Mouse (Mus musculus) heart, embryonic 14.5 days (tissue): ENCODE measurements around the gene Acot1. TPM values are rescaled to one million over a fixed set of nuclear protein-coding genes. Genes with fewer than 3 reads are reported as not detected.
"Not testable (repeated sequence)": the region's sequence is repeated elsewhere in the genome, so short reads cannot be mapped to it uniquely, and the experiment has no call there.

Experiments used
- ATAC-seq: fragments of 200-750 bp; cut with Nextera tagmentation; 2 replicates; pipeline ENCODE4 v1.8.0; 2017; ENCODE audit warnings: low read depth, moderate TSS enrichment; ENCODE audit not compliant: insufficient number of reproducible peaks, insufficient read depth, low FRiP score
- H3K27ac ChIP-seq, 2 experiments: fragments of 200-500 bp in 1 of 2; fragments of 300-500 bp in 1 of 2; sonication (generic) in 1 of 2; replicated peaks in 1 of 2; 2 replicates each; pipeline ENCODE4 v1.5.1; 2012 to 2014; ENCODE audit warnings: low read depth in 2 of 2, low read length in 2 of 2, control low read depth in 1 of 2, mild to moderate bottlenecking in 1 of 2, mixed read lengths in 1 of 2; ENCODE audit not compliant: control insufficient read depth in 1 of 2, insufficient read depth in 1 of 2
- H3K27me3 ChIP-seq: fragments of 300-500 bp; sonication (generic); 2 replicates; pipeline ENCODE4 v1.6.1; 2014; ENCODE audit warnings: mild to moderate bottlenecking, low read length, control low read depth; ENCODE audit not compliant: control insufficient read depth, insufficient read depth
- H3K36me3 ChIP-seq: fragments of 300-500 bp; sonication (generic); 2 replicates; pipeline ENCODE4 v1.6.1; 2014; ENCODE audit warnings: mild to moderate bottlenecking, control low read depth, low read length, mixed read lengths; ENCODE audit not compliant: control insufficient read depth, insufficient read depth
- H3K4me1 ChIP-seq, 2 experiments: fragments of 200-500 bp in 1 of 2; fragments of 300-500 bp in 1 of 2; sonication (generic) in 1 of 2; 2 replicates each; pipeline ENCODE4 v1.6.1; 2012 to 2014; ENCODE audit warnings: low read length in 2 of 2, control low read depth in 1 of 2, mixed read lengths in 1 of 2; ENCODE audit not compliant: control insufficient read depth in 2 of 2, insufficient read depth in 2 of 2
- H3K4me2 ChIP-seq: fragments of 300-500 bp; sonication (generic); 2 replicates; pipeline ENCODE4 v1.6.1; 2014; ENCODE audit warnings: mild to moderate bottlenecking, low read length
- H3K4me3 ChIP-seq, 2 experiments: fragments of 200-500 bp in 1 of 2; fragments of 300-500 bp in 1 of 2; sonication (generic) in 1 of 2; 2 replicates each; pipeline ENCODE4 v1.5.1; 2012 to 2014; ENCODE audit warnings: low read length in 2 of 2, mild to moderate bottlenecking in 2 of 2, control low read depth in 1 of 2, low read depth in 1 of 2, moderate library complexity in 1 of 2; ENCODE audit not compliant: control insufficient read depth in 1 of 2, insufficient read depth in 1 of 2
- H3K9ac ChIP-seq: fragments of 300-500 bp; sonication (generic); 2 replicates; pipeline ENCODE4 v1.6.1; 2014; ENCODE audit warnings: mild to moderate bottlenecking, low read length
- H3K9me3 ChIP-seq: fragments of 300-500 bp; sonication (generic); 2 replicates; pipeline ENCODE4 v1.6.1; 2016; ENCODE audit warnings: low read length, control low read depth; ENCODE audit not compliant: control insufficient read depth
- WGBS: fragments of 180-500 bp; shearing (Covaris S2); extraction: QIAGEN DNeasy Blood & Tissue Kit; methylation state at CpG from one replicate; pipeline ENCODE4 v1.1.7; 2014; 5-methylcytosine and 5-hydroxymethylcytosine counted together
- polyA plus RNA-seq: library from polyadenylated mRNA; unstranded; fragments of >200 nt; fragmentation: Nextera tagmentation; extraction: Ambion mirVana; gene quantifications from 2 replicates; pipeline ENCODE4 v1.2.1, GENCODE M21; 2014

The Acot1 gene
- polyA plus RNA-seq, 1 experiment from 2014 or later: 31.9 TPM

DNA sequence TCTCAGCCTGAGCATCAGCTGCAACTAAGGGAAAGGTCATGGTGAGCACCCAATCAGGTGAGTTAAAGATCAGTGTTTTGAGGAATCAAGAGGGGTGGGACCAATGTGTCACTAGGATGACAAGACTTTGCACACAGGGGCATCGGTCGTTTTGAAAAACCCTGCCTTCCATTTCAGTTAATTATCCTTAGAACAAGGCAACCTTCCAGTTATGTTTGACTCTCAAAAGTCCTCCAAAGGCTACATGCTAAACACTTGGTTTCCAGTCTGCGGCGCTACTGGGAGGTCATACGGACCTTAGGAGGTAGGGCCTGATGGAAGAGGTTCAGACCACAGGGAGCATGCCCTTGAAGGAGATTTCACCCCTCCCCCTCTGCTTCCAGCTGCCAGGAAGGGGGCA lies 41.5 kb downstream of the Acot1 start:
- ATAC-seq, H3K9me3 ChIP-seq, H3K9ac ChIP-seq, H3K4me3 ChIP-seq, H3K27ac ChIP-seq, H3K4me2 ChIP-seq, H3K4me1 ChIP-seq, H3K36me3 ChIP-seq: not testable (repeated sequence)
- WGBS: 83% methylated on average over 5 of the region's 5 CpGs
- H3K27me3 ChIP-seq: peaks cover 14% of the 10 kb centered on the region; the same call in 1 of the 2 replicates

GRCm38 (mm10) chr12:84051937-84052474 lies 42.7 kb downstream of the Acot1 start, which contains the start of gene Acot3:
Acot3 (plus strand) TSS chr12:84052144.
- Histone ChIP-seq H3K4me1 (no peaks in the 10 kb centered on the region; a peak in 1 of 4 replicates), H3K27me3 (peaks cover 14% of the 10 kb centered on the region; the same call in 1 of the 2 replicates), H3K9me3 (peaks cover 6% of the 10 kb centered on the region), H3K36me3 (no peaks in the 10 kb centered on the region), H3K27ac (no peak within 1 kb of the TSS), H3K9ac (no peak within 1 kb of the TSS), H3K4me2 (peak within 1 kb of the TSS; percentile 91; the same call in 1 of the 2 replicates), H3K4me3 (0 out of 4 replicates have a peak within 1 kb of the TSS, but pooled peaks of 1 of the 2 experiments have one; percentile 47)
- no peak for ATAC-seq
- WGBS: 63% methylated on average over 5 of the region's 5 CpGs

- Histone ChIP-seq H3K9ac (no peak overlapping the region), H3K36me3 (no peaks in the 10 kb centered on the region), H3K4me1 (no peaks in the 10 kb centered on the region; a peak in 1 of 4 replicates), H3K4me2 (0 out of 2 replicates have a peak overlapping the region, but pooled peaks have one; percentile 91), H3K27me3 (peaks cover 14% of the 10 kb centered on the region; the same call in 1 of the 2 replicates), H3K27ac (no peak overlapping the region), H3K9me3 (peaks cover 6% of the 10 kb centered on the region), H3K4me3 (no peak overlapping the region)
- ATAC-seq: no peak
- 91% methylated on average over 7 of the region's 7 CpGs for WGBS
Observed at GRCm38 (mm10) chr12:84052609-84053008, 43.3 kb downstream of the Acot1 start.

- Histone ChIP-seq H3K4me2 (peak overlapping the region; percentile 91), H3K27ac (no peak overlapping the region), H3K27me3 (peaks cover 14% of the 10 kb centered on the region; the same call in 1 of the 2 replicates), H3K4me1 (no peaks in the 10 kb centered on the region; a peak in 1 of 4 replicates), H3K36me3 (no peaks in the 10 kb centered on the region), H3K4me3 (peak overlapping the region; percentile 36 to 47), H3K9ac (peak overlapping the region; percentile 61), H3K9me3 (peaks cover 4% of the 10 kb centered on the region)
- 5% methylated on average over 16 of the region's 16 CpGs for WGBS
- ATAC-seq: no peak
Observed at GRCm38 (mm10) chr12:84053173-84053572, 43.9 kb downstream of the Acot1 start.

- H3K4me2 ChIP-seq: peak overlapping the region; percentile 91
- peak overlapping the region; percentile 61 for H3K9ac ChIP-seq
- ATAC-seq: no peak
- peak overlapping the region; percentile 36 to 47 for H3K4me3 ChIP-seq
- 2% methylated on average over 35 of the region's 46 CpGs for WGBS
- no peak overlapping the region for H3K27ac ChIP-seq
- H3K4me1 ChIP-seq: no peaks in the 10 kb centered on the region; a peak in 1 of 4 replicates
- H3K36me3 ChIP-seq: no peaks in the 10 kb centered on the region
- H3K27me3 ChIP-seq: peaks cover 14% of the 10 kb centered on the region; the same call in 1 of the 2 replicates
- H3K9me3 ChIP-seq: no peaks in the 10 kb centered on the region
Observed at GRCm38 (mm10) chr12:84053679-84054391, 44.5 kb downstream of the Acot1 start.

GRCm38 (mm10) chr12:84060946-84061345 lies 51.7 kb downstream of the Acot1 start:
- Histone ChIP-seq H3K27me3 (peaks cover 4% of the 10 kb centered on the region), H3K4me2 (no peak overlapping the region), H3K9ac (no peak overlapping the region), H3K36me3 (no peaks in the 10 kb centered on the region), H3K4me1 (no peaks in the 10 kb centered on the region), H3K27ac (no peak overlapping the region), H3K9me3 (0 out of 2 replicates have a peak, but pooled peaks cover 2% of the 10 kb centered on the region), H3K4me3 (no peak overlapping the region)
- 23% methylated on average over 2 of the region's 2 CpGs for WGBS
- ATAC-seq: no peak

DNA sequence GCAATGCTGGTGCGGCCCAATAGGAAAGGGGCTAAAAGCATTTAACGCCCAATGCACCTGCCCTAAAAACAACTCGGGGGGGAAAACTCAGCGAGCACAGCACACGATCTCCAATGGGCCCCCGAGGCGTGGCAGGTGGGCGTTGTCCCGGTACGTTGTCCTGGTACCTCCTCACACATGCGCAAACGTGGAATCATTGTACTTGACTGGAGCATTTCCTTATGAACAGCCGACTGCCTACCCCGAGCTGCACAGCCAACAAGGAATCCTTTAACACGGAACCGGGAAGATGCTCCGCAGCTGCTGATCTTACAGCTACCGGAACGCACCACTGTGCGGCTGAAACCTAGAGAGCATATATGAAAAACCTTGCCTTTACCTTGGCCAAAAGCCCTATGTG lies 53.0 kb downstream of the Acot1 start:
- Histone ChIP-seq H3K27ac (no peak overlapping the region), H3K36me3 (no peaks in the 10 kb centered on the region), H3K4me3 (no peak overlapping the region), H3K27me3 (peaks cover 11% of the 10 kb centered on the region), H3K4me2 (no peak overlapping the region), H3K4me1 (no peaks in the 10 kb centered on the region), H3K9me3 (0 out of 2 replicates have a peak, but pooled peaks cover 2% of the 10 kb centered on the region), H3K9ac (no peak overlapping the region)
- WGBS: 88% methylated on average over 20 of the region's 20 CpGs
- no peak for ATAC-seq
